Mouse (Mus musculus) intestine, embryonic 16.5 days (tissue): ENCODE data around the gene Slc26a8. TPM values are rescaled to one million over a fixed set of nuclear protein-coding genes. Genes with fewer than 3 reads are reported as not detected.

Source experiments
- ATAC-seq: fragments of 200-750 bp; cut with Nextera tagmentation; 2 replicates; pipeline ENCODE4 v1.8.0; 2017; ENCODE audit warnings: moderate TSS enrichment, moderate library complexity
- H3K27ac ChIP-seq: fragments of 300-500 bp; sonication (generic); 2 replicates; pipeline ENCODE4 v1.5.1; 2014; ENCODE audit warnings: mild to moderate bottlenecking, low read length
- H3K27me3 ChIP-seq: fragments of 300-500 bp; sonication (generic); replicated peaks from 2 replicates; pipeline ENCODE4 v1.6.1; 2014; ENCODE audit warnings: low read length, control low read depth, mixed read lengths; ENCODE audit not compliant: control insufficient read depth, insufficient read depth
- H3K36me3 ChIP-seq: fragments of 300-500 bp; sonication (generic); 2 replicates; pipeline ENCODE4 v1.6.1; 2014; ENCODE audit warnings: low read length, control low read depth; ENCODE audit not compliant: control insufficient read depth, insufficient read depth
- H3K4me1 ChIP-seq: fragments of 300-500 bp; sonication (generic); 2 replicates; pipeline ENCODE4 v1.6.1; 2014; ENCODE audit warnings: low read length, control low read depth, mixed read lengths; ENCODE audit not compliant: control insufficient read depth, insufficient read depth
- H3K4me2 ChIP-seq: fragments of 300-500 bp; sonication (generic); 2 replicates; pipeline ENCODE4 v1.6.1; 2014; ENCODE audit warnings: low read depth, low read length, control low read depth
- H3K4me3 ChIP-seq: fragments of 300-500 bp; sonication (generic); 2 replicates; pipeline ENCODE4 v1.5.1; 2014; ENCODE audit warnings: mild to moderate bottlenecking, low read length
- H3K9ac ChIP-seq: fragments of 300-500 bp; sonication (generic); 2 replicates; pipeline ENCODE4 v1.6.1; 2014; ENCODE audit warnings: low read depth, low read length
- H3K9me3 ChIP-seq: fragments of 300-500 bp; sonication (generic); 2 replicates; pipeline ENCODE4 v1.6.1; 2016; ENCODE audit warnings: low read length, control low read depth; ENCODE audit not compliant: control insufficient read depth
- WGBS: fragments of 180-500 bp; shearing (Covaris S2); extraction: QIAGEN DNeasy Blood & Tissue Kit; methylation state at CpG from one replicate; pipeline ENCODE4 v1.1.7; 2014; 5-methylcytosine and 5-hydroxymethylcytosine counted together
- polyA plus RNA-seq: library from polyadenylated mRNA; unstranded; fragments of >200 nt; fragmentation: Nextera tagmentation; extraction: Ambion mirVana; gene quantifications from 2 replicates; pipeline ENCODE4 v1.2.1, GENCODE M21; 2015

The Slc26a8 gene
- polyA plus RNA-seq, 1 experiment from 2014 or later, result 0.28 TPM

- Histone ChIP-seq H3K27me3 (no peaks in the 10 kb centered on the region), H3K4me3 (no peak overlapping the region), H3K4me1 (no peaks in the 10 kb centered on the region), H3K9me3 (no peaks in the 10 kb centered on the region), H3K36me3 (peaks cover 35% of the 10 kb centered on the region), H3K4me2 (no peak overlapping the region), H3K9ac (no peak overlapping the region), H3K27ac (no peak overlapping the region)
- no peak for ATAC-seq
- WGBS, result 85% methylated on average over 5 of the region's 5 CpGs
Measured at GRCm38 (mm10) chr17:28591476-28591875, 98.6 kb downstream of the Slc26a8 start.

GRCm38 (mm10) chr17:28590596-28590995 is 99.4 kb downstream of the Slc26a8 start:
- H3K9ac ChIP-seq, result no peak overlapping the region
- no peaks in the 10 kb centered on the region for H3K4me1 ChIP-seq
- ATAC-seq, result no peak
- H3K9me3 ChIP-seq, result no peaks in the 10 kb centered on the region
- H3K4me2 ChIP-seq, result no peak overlapping the region
- H3K4me3 ChIP-seq, result no peak overlapping the region
- WGBS, result 87% methylated on average over 3 of the region's 3 CpGs
- peaks cover 33% of the 10 kb centered on the region for H3K36me3 ChIP-seq
- no peaks in the 10 kb centered on the region for H3K27me3 ChIP-seq
- H3K27ac ChIP-seq, result no peak overlapping the region

GRCm38 (mm10) chr17:28588591-28588990 is 101.4 kb downstream of the Slc26a8 start:
- Histone ChIP-seq H3K27ac (no peak overlapping the region), H3K4me3 (no peak overlapping the region), H3K9me3 (no peaks in the 10 kb centered on the region), H3K27me3 (no peaks in the 10 kb centered on the region), H3K4me1 (no peaks in the 10 kb centered on the region), H3K9ac (no peak overlapping the region), H3K36me3 (peaks cover 29% of the 10 kb centered on the region), H3K4me2 (no peak overlapping the region)
- no peak for ATAC-seq
- WGBS, result 78% methylated on average over 2 of the region's 2 CpGs

Other genes with a start within 250 kb of the Slc26a8 start
- gene Fkbp5, start 172.7 kb downstream of the Slc26a8 start, polyA plus RNA-seq, result 22.0 and 27.3 TPM in 2 replicates
- not detected in 2 replicates for gene Armc12, start 159.4 kb downstream of the Slc26a8 start, polyA plus RNA-seq
- not detected in 2 replicates for gene Clpsl2, start 140.8 kb downstream of the Slc26a8 start, polyA plus RNA-seq
- 1,810 and 2,508 TPM in 2 replicates for gene Clps, start 129.5 kb downstream of the Slc26a8 start, polyA plus RNA-seq
- gene Lhfpl5, start 114.6 kb downstream of the Slc26a8 start, polyA plus RNA-seq, result 0.92 and 1.0 TPM in 2 replicates
- gene Srpk1, start 67.5 kb downstream of the Slc26a8 start, polyA plus RNA-seq, result 72.0 and 83.2 TPM in 2 replicates
- 34.5 and 37.5 TPM in 2 replicates for gene Mapk14, start 1.1 kb upstream of the Slc26a8 start, polyA plus RNA-seq
- 2.1 TPM in 2 replicates for gene AC170998.1, start 35.9 kb upstream of the Slc26a8 start, polyA plus RNA-seq
- 259 and 260 TPM in 2 replicates for gene Mapk13, start 79.1 kb upstream of the Slc26a8 start, polyA plus RNA-seq
- gene Brpf3, start 110.9 kb upstream of the Slc26a8 start, polyA plus RNA-seq, result 16.6 and 21.4 TPM in 2 replicates
- 1.7 and 1.9 TPM in 2 replicates for gene Pnpla1, start 168.2 kb upstream of the Slc26a8 start, polyA plus RNA-seq
- gene 4930539E08Rik, start 225.1 kb upstream of the Slc26a8 start, polyA plus RNA-seq, result 3.9 and 4.2 TPM in 2 replicates